Mouse (Mus musculus) spleen, adult 2 months (tissue): Measurements from ENCODE around the gene Olfm3.

Experiments
- CTCF ChIP-seq: fragments of 200-500 bp; IDR thresholded peaks from 2 replicates; pipeline ENCODE4 v1.5.1; 2011; ENCODE audit warnings: mild to moderate bottlenecking, inconsistent platforms; ENCODE audit not compliant: insufficient read depth, insufficient read length, insufficient replicate concordance; ENCODE audit errors: extremely low read depth
- POLR2A ChIP-seq: fragments of 200-500 bp; IDR thresholded peaks from 2 replicates; pipeline ENCODE4 v1.6.1; 2011; ENCODE audit warnings: low read depth, low read length, inconsistent platforms

DNA sequence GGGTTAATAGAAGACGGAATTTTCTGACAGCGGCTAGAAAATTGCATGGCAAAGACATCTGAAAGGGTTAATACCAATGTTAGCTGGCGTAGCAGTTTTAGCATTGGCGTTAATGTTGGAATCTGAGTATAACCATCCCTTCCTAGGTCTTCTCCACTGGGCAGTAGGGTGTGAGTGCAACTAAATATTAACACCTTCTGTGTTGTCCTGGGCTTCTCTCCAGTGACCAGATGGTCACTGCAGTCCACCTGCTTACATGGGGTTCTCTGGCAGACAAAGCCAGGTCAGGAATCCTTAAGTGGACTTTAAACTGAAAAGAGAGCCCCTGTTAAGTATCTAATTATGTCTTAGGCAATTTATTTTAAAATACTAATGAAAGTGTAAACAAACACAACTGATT is 25.7 kb downstream of the Olfm3 start:
- TF ChIP-seq CTCF (no peak), POLR2A (no peak)
